Mouse (Mus musculus): ENCODE measurements around the gene Nwd1. TPM values are rescaled to one million over a fixed set of nuclear protein-coding genes. Genes with fewer than 3 reads are reported as not detected.

Nwd1 gene
- polyA plus RNA-seq, 1 experiment from 2014 or later, result 0.06 TPM

DNA sequence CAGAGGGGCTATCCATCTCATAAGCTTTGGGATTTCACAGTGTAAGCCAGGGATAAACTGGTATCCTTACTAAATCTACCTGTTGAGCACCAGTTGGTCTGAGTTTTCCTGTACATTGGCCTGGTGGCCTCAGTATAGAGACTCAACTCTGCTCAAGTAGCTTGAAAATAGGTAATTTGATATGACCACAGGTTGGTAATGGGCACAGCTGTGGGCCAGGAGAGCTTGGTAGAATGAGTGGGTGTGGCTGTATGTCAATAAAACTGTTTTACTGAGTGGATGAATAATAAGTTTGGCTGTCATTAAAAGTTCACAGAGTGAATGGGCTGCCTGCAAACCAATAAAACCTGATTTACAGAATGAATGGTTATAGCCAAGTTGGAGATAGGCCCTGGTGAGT is 90.4 kb downstream of the Nwd1 start:
- H3K36me3 ChIP-seq (ENCODE audit: inconsistent target), result peaks cover 85% of the 10 kb centered on the region
- no peaks in the 10 kb centered on the region for H3K79me2 ChIP-seq (ENCODE audit: inconsistent target)
- H3K27ac ChIP-seq, result no peak overlapping the region
- no peak overlapping the region for H3K4me3 ChIP-seq (ENCODE audit: inconsistent target)

DNA sequence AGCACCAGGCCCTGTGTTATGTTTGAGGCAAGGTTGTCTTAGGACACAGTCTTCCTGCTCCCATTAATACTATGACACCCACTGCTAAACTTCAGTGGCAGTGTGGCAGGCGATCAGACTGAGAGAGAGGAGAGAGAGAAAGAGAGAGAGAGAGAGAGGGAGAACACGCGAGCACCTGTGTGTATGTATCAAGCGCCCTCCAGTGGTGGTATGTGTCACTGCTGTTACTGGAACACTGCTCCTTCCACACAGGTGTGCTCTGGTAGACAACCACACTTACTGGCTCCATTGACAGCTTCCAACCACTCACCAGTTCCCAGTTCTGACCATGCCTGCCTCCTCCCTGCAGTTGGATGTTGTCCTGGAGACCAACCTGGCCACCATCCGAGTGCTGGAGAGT is 99.5 kb downstream of the Nwd1 start:
- 57% methylated on average over 5 of the region's 5 CpGs for WGBS (ENCODE audit: missing documents)
- Histone ChIP-seq H3K79me2 (ENCODE audit: inconsistent target) (no peaks in the 10 kb centered on the region), H3K4me3 (ENCODE audit: inconsistent target) (no peak overlapping the region), H3K27ac (no peak overlapping the region), H3K36me3 (ENCODE audit: inconsistent target) (peaks cover 80% of the 10 kb centered on the region)

DNA sequence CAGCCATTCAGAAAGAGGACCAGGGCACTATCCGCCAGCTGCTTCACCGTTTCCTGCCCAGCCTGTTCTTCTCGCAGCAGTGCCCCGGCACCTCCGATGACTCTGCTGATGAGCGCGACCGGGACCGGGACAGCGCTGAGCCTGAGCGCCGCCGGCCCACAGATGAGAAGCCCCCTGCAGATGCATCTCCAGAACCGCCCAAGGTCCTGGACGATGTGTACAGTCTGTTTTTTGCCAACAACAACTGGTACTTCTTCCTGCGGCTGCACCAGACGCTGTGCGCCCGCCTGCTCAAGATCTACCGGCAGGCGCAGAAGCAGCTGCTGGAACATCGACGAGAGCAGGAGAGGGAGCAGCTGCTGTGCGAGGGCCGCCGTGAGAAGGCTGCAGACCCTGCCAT is 103.3 kb downstream of the Nwd1 start:
- peaks cover 94% of the 10 kb centered on the region for H3K36me3 ChIP-seq (ENCODE audit: inconsistent target)
- 97% methylated on average over 23 of the region's 26 CpGs for WGBS (ENCODE audit: missing documents)
- no peak overlapping the region for H3K27ac ChIP-seq
- no peaks in the 10 kb centered on the region for H3K79me2 ChIP-seq (ENCODE audit: inconsistent target)
- no peak overlapping the region for H3K4me3 ChIP-seq (ENCODE audit: inconsistent target)

DNA sequence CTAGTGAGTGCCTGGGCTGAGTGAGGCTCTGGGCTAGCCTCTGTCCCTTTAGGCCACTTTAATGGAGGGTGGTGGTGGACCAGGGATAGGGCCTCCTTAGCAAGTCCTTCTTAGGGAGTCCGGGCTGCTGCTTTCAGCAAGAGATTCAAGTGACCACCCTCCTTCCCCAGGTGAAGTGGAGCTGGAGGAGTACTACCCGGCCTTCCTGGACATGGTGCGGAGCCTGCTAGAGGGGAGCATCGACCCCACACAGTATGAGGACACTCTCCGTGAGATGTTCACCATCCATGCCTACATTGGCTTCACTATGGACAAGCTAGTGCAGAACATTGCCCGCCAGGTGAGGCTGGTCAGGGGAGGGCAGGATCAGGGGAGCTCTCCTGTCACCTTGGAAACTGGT is 103.8 kb downstream of the Nwd1 start:
- WGBS (ENCODE audit: missing documents), result 94% methylated on average over 6 of the region's 6 CpGs
- no peak overlapping the region for H3K27ac ChIP-seq
- no peak overlapping the region for H3K4me3 ChIP-seq (ENCODE audit: inconsistent target)
- H3K36me3 ChIP-seq (ENCODE audit: inconsistent target), result peaks cover 90% of the 10 kb centered on the region
- H3K79me2 ChIP-seq (ENCODE audit: inconsistent target), result no peaks in the 10 kb centered on the region

DNA sequence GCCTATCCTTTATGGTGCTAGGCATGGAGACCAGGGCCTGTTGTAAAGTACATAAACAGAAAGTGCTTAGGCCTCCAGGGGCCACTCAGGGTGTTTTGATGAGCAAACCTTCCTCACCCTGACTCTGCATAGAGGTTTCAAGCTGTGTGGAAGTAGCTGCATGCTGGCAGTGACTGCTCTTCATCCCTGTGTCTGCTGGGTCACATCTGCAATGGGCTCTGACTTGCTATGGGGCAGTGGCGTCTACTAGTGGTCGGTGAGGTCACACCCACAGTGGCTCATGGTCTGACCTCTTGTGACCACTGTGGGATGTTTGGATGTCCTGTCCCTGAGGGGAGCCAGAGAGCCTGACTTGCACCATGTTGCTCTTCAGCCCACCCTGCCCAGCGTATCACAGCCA is 104.6 kb downstream of the Nwd1 start:
- whole genome bisulfite sequencing (ENCODE audit: missing documents), result 95% methylated on average over 3 of the region's 3 CpGs
- no peak overlapping the region for H3K27ac ChIP-seq
- H3K4me3 ChIP-seq (ENCODE audit: inconsistent target), result no peak overlapping the region
- H3K36me3 ChIP-seq (ENCODE audit: inconsistent target), result peaks cover 90% of the 10 kb centered on the region
- no peaks in the 10 kb centered on the region for H3K79me2 ChIP-seq (ENCODE audit: inconsistent target)

DNA sequence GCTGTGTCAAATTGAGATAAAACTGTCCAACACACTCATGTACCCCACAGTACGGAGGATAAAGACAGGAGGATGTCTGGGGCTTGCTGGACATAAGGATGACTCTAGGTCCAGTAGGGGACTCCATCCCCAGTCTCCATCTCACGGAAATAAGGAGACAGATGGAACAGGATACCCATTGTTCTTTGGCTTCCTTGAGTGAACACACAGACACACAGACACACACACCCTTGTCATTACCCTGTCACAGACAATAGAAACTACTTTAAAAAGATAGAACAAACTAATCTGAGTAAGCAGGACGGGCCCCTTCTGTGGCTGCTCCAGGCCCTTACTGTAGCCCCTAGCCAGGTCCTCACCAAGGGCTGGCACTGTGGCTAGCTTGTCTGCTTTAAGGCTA is 105.8 kb downstream of the Nwd1 start:
- peaks cover 90% of the 10 kb centered on the region for H3K36me3 ChIP-seq (ENCODE audit: inconsistent target)

DNA sequence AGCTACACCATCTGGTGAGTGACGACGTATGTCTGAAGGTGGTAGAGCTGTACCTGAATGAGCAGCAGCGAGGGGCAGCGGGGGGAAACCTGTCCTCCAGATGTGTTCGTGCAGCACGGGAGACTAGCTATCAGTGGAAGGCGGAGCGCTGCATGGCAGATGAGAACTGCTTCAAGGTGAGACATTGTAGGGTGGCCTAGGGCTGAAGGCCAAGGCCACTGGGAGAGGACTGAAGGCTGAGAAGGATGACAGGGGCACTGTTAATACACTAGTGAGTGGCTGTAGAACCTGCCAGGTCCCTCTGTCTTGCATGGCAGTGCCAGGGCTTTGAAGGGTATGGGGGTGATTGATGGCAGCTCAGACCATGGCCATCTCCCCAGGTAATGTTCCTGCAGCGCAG is 106.7 kb downstream of the Nwd1 start:
- H3K27ac ChIP-seq, result no peak overlapping the region
- H3K79me2 ChIP-seq (ENCODE audit: inconsistent target), result no peaks in the 10 kb centered on the region
- H3K4me3 ChIP-seq (ENCODE audit: inconsistent target), result no peak overlapping the region
- 97% methylated on average over 9 of the region's 9 CpGs for WGBS (ENCODE audit: missing documents)
- peaks cover 90% of the 10 kb centered on the region for H3K36me3 ChIP-seq (ENCODE audit: inconsistent target)

More for the DNA sequence above, 105.8 kb downstream of the Nwd1 start:
- Histone ChIP-seq H3K27ac (no peak overlapping the region), H3K79me2 (ENCODE audit: inconsistent target) (no peaks in the 10 kb centered on the region), H3K4me3 (ENCODE audit: inconsistent target) (no peak overlapping the region)
- 91% methylated on average over 3 of the region's 3 CpGs for WGBS (ENCODE audit: missing documents)

DNA sequence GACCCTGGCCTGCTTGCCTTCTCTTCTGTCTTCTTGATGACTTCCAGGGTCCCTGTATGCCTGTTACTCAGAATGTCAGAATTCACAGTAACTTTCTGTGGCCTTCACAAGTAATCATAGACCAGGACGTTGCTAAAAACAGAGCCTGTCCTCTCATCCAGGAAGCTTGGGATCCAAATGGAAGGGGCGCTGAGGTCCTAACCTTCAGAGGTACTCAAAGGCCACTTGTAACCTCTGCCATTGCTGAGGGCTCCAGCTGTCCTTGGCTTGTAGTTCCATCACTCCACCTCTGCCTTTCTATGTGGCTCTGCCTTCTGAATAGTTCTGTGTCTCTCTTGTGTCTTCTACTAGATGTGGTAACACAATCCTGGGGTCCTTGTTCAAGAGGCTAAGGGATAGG is 107.3 kb downstream of the Nwd1 start:
- H3K27ac ChIP-seq, result no peak overlapping the region
- no peak overlapping the region for H3K4me3 ChIP-seq (ENCODE audit: inconsistent target)
- WGBS (ENCODE audit: missing documents), result 100% methylated on average over 2 of the region's 2 CpGs
- no peaks in the 10 kb centered on the region for H3K79me2 ChIP-seq (ENCODE audit: inconsistent target)
- H3K36me3 ChIP-seq (ENCODE audit: inconsistent target), result peaks cover 88% of the 10 kb centered on the region

DNA sequence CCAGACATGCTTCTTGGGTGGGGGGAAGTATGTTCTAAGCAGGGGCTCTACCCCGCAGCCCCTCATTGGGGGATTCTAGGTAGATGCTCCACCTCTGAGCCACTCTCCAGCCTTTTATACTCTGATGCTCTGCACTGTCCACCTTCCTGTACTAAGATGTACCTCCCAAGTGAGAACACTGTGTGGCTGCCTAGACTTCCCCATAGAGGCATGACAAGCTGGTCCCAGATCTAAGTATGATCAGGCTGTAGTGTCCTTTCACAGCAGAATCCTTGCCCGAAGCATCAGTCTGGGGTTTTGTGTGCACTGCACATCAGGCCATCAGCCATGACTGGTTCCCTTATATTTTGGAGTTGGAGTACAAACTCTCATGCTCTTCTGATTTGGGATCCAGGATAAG is 109.5 kb downstream of the Nwd1 start:
- no peaks in the 10 kb centered on the region for H3K79me2 ChIP-seq (ENCODE audit: inconsistent target)
- H3K4me3 ChIP-seq (ENCODE audit: inconsistent target), result no peak overlapping the region
- no peak overlapping the region for H3K27ac ChIP-seq
- WGBS (ENCODE audit: missing documents), result 100% methylated on average over 2 of the region's 2 CpGs
- peaks cover 65% of the 10 kb centered on the region for H3K36me3 ChIP-seq (ENCODE audit: inconsistent target)

DNA sequence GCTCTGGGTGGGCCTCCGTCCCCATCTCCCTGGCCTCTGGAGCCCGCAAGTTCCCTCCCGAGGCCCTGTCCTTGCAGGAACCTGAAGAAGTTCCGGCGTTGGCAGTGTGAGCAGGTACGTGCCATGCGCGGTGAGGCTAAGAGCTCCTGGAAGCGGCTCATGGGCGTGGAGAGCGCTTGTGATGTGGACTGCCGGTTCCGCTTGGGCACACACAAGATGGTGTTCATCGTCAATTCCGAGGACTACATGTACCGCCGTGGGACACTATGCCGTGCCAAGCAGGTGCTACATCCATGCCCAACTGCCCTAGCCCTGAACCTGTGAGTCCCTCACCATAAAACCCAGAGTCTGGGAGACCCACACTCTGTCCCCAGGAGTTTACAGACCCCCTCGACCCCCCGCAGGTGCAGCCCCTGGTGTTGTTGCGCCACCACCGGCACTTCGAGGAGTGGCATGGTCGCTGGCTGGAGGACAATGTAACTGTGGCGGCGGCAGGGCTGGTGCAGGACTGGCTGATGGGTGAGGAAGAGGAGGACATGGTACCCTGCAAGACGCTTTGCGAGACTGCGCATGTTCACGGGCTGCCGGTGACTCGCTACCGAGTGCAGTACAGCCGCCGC is 110.4 kb downstream of the Nwd1 start:
- Histone ChIP-seq H3K36me3 (ENCODE audit: inconsistent target) (peaks cover 60% of the 10 kb centered on the region), H3K79me2 (ENCODE audit: inconsistent target) (no peaks in the 10 kb centered on the region), H3K4me3 (ENCODE audit: inconsistent target) (no peak overlapping the region), H3K27ac (no peak overlapping the region)
- 94% methylated on average over 31 of the region's 35 CpGs for WGBS (ENCODE audit: missing documents)

DNA sequence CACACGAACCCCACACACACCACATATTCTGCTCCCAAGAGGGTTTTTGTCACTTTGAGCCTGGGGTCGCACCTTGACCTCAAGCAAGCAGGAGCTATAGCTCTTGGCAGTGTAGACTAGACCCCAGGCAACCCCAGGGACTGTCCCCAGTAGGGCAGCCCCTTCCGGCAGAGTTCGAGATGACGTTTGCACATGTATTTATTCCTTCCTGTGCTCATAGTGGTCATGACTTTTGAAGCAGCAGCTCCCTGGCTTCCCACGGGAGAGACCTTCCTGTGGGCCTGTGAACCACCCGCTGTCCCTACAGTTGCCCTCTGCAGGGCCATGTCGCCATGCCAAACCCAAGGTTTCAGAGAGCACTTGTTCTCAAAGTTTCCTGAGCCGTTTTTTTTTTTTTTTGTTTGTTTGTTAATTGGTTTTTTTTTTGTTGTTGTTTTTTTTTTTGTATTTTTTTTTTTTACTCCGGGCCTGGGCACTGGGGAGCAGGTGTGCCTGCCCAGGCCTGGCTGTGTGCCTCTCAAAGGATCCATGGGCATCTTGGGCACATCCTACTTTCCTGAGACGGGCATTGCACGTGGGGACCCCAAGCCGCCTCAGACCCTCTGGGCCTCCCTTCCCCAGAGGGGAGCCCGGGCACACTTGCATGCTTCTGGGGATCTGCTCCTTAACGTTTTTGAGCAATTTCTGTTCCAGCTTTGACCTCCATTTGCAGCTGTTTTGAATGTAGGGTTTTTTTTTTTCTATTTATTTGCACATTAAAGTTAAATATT is 111.1 kb downstream of the Nwd1 start:
- Histone ChIP-seq H3K4me3 (ENCODE audit: inconsistent target) (no peak overlapping the region), H3K79me2 (ENCODE audit: inconsistent target) (no peaks in the 10 kb centered on the region), H3K27ac (no peak overlapping the region), H3K36me3 (ENCODE audit: inconsistent target) (peaks cover 52% of the 10 kb centered on the region)
- WGBS (ENCODE audit: missing documents), result 95% methylated on average over 11 of the region's 15 CpGs

DNA sequence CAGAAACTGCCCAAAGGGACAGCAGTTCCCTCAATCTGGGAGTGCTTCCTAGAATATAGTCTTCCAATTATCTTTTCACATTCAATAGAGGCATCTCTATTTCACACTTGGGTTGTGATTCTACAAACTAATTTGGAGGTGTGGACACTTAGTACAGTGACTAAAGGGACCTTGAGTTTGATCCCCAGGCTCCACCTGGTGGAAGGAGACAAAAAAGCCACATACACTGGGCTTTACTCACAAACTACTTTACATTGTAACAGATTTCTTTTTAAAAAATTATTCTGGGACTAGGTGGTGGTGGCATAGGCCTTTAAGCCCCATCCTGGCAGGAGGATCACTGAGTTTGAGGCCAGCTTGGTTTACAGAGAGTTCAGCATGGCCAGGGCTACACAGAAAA is 111.8 kb downstream of the Nwd1 start:
- no peak overlapping the region for H3K4me3 ChIP-seq (ENCODE audit: inconsistent target)
- no peak overlapping the region for H3K27ac ChIP-seq
- no peaks in the 10 kb centered on the region for H3K79me2 ChIP-seq (ENCODE audit: inconsistent target)
- H3K36me3 ChIP-seq (ENCODE audit: inconsistent target), result peaks cover 45% of the 10 kb centered on the region

DNA sequence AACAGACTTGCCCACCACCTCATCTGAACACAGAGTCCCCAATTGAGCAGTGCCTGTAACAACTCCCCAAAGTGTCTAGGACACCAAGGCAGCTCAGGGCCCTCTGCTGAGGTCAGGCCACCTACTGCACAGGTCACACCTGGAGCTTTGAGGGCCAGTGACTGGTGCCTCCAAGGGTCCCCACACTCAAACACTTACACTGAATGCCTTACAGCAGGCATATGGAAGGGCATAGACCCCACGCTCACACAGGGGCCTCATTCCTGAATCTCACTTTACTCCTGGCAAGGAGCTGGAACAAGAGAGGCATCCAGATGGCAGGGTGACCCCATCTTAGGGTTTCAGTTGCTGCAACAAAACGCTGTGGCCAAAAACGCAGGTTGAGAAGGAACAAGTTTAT is 113.7 kb downstream of the Nwd1 start:
- WGBS (ENCODE audit: missing documents), result 91% methylated on average over 3 of the region's 3 CpGs

DNA sequence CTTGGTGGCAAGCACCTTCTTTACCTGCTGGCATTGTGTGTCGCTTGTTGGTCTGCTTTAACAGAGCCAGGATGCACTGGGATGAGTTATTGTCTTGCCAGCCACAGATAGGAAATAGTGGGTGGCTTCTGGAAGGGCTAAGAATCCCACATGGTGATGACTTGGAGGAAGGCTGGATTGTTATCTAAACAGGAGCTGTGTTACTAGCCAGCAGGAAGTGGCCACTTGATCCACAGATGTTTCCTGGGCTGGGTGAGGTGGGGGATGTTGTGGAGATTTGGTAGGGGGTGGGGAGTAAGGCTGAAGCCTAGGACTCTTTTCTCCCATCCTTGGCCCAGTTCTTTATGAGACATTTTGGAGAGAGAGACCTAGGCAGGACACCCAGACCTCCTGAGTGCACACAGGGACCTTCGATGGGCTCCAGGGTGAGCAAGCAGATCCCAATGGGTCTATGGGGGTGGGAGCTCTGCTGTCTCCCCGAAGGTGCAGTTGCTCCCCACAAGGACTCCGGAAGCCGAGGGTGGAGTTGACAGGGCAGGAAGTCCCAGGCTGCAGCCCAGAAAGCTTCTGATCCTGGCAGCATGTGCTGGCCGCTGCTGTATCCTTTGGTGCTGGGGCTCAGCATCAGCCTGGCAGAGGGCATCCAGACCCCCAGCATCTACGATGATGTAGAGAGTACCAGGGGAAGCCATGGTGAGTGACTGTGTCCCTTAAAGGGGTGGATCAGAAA is 115.0 kb downstream of the Nwd1 start, which contains the start of gene F2rl3:
TSS of gene F2rl3 (plus strand) at position 559 of the 730 bp plus-strand sequence.
- Histone ChIP-seq H3K4me3 (ENCODE audit: inconsistent target) (no peak within 1 kb of the TSS), H3K27ac (no peak within 1 kb of the TSS), H3K79me2 (ENCODE audit: inconsistent target) (no peaks in the 10 kb centered on the region), H3K36me3 (ENCODE audit: inconsistent target) (peaks cover 21% of the 10 kb centered on the region)
- 7% methylated on average over 7 of the region's 7 CpGs for WGBS (ENCODE audit: missing documents)

More for the DNA sequence above, 113.7 kb downstream of the Nwd1 start:
- no peak overlapping the region for H3K27ac ChIP-seq
- H3K4me3 ChIP-seq (ENCODE audit: inconsistent target), result no peak overlapping the region
- no peaks in the 10 kb centered on the region for H3K79me2 ChIP-seq (ENCODE audit: inconsistent target)
- H3K36me3 ChIP-seq (ENCODE audit: inconsistent target), result peaks cover 34% of the 10 kb centered on the region

DNA sequence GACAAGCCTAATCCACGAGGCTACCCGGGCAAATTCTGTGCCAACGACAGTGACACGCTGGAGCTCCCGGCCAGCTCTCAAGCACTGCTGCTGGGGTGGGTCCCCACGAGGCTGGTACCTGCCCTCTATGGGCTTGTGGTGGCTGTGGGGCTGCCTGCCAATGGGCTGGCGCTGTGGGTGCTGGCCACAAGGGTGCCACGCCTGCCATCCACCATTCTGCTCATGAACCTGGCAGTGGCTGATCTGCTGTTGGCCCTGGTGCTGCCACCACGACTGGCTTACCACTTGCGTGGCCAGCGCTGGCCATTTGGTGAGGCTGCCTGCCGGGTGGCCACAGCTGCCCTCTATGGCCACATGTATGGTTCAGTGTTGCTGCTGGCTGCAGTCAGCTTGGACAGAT is 115.8 kb downstream of the Nwd1 start:
- 32% methylated on average over 12 of the region's 12 CpGs for WGBS (ENCODE audit: missing documents)
- H3K79me2 ChIP-seq (ENCODE audit: inconsistent target), result no peaks in the 10 kb centered on the region
- no peak overlapping the region for H3K27ac ChIP-seq
- peaks cover 13% of the 10 kb centered on the region for H3K36me3 ChIP-seq (ENCODE audit: inconsistent target)
- H3K4me3 ChIP-seq (ENCODE audit: inconsistent target), result no peak overlapping the region
